Mouse (Mus musculus): ENCODE measurements around the gene Ppm1b.

Ppm1b gene

GRCm38 (mm10) chr17:84957487-84958259 is 1.1 kb downstream of the Ppm1b start:
- DNase-seq (ENCODE audit: extremely low spot score, low read depth, low spot score) = peak; percentile 97

DNA sequence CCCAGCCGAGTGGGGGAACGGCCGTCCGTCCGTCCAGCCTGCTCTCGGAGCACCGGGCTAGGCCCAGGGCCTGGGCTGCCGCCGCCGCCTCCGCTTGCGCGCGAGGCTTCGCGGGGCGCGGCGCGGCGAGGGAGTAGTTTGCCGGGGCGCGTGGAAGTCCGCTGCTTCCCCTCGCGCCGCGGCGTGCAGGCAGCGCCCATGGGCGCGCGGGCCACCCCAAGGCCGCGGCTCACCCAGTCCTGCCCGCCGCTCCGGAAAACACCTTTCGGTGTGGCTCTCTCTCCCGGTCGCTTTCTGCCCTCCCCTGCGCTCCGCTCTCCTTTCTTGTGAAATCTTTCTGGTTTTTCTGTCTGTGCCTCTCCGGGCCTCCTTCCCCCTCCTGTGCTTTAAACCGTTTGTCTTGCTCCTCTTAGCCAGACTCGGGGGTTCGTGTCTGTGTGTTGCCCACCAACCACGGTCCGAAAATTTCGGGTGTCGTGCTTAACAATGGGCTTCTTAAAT is 1.9 kb downstream of the Ppm1b start:
- no peak for DNase-seq (ENCODE audit: extremely low spot score, low read depth, low spot score)

GRCm38 (mm10) chr17:84958986-84959664 is 2.6 kb downstream of the Ppm1b start:
- DNase-seq (ENCODE audit: extremely low spot score, low read depth, low spot score) = no peak

DNA sequence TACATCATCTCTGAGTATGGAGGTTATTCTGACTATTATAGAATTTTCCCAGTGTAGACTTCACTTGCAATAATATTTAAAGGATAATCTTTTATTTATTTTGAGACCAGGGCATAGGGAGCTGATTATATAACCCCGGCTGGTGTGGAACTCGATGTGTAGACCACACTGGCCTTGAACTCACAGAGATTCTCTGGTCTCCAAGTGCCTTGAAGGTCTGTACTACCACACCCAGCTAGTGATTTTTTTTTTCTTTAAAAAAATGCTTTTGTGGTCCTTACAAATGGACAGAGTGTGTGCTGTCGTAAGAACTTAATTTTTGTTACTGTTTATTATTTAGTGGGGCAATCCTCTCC is 3.1 kb downstream of the Ppm1b start:
- DNase-seq (ENCODE audit: extremely low spot score, low read depth, low spot score) = no peak

- DNase-seq (ENCODE audit: extremely low spot score, low read depth, low spot score) = no peak
Measured at GRCm38 (mm10) chr17:84960136-84960535, 3.6 kb downstream of the Ppm1b start.

DNA sequence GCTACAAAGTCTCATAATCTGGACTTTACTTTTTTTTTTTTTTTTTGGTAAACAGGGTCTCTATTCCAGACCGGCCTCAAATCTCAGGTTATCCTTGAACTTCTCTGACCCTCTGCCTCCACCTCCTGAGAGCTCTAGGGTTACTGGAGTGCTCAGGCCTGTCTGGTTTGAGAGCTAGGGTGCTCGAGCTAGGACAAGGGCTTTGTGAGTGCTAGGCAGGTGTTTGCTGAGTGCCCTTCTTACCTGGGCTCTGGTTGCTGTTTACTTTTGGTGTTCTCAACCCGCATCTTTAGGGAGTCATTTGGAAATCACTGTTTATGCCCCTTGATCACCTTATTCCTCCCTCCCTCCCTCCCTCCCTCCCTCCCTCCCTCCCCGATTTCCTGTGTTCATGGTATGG is 5.5 kb downstream of the Ppm1b start:
- DNase-seq (ENCODE audit: extremely low spot score, low read depth, low spot score) = no peak

GRCm38 (mm10) chr17:84963651-84964050 is 7.1 kb downstream of the Ppm1b start:
- no peak for DNase-seq (ENCODE audit: extremely low spot score, low read depth, low spot score)

DNA sequence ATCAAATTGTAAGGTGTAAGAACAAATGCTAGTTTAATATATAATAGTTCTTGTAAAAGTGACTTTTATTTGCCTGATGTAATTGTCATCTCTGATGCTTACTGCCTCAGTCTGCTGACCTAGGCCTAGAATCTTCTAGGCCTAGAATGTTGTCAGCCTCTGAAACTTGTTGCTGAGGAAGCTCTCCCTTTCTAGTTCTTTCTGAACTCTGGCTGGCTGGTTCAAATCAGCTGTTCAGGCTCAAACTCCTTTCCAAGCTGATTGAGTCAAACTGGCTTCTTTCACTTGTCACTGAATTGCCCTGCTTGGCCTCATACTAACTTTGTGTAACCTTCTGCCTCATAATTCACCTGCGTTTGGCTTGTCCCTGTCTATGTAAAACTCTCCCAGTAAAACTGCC is 9.7 kb downstream of the Ppm1b start:
- no peak for DNase-seq (ENCODE audit: extremely low spot score, low read depth, low spot score)

DNA sequence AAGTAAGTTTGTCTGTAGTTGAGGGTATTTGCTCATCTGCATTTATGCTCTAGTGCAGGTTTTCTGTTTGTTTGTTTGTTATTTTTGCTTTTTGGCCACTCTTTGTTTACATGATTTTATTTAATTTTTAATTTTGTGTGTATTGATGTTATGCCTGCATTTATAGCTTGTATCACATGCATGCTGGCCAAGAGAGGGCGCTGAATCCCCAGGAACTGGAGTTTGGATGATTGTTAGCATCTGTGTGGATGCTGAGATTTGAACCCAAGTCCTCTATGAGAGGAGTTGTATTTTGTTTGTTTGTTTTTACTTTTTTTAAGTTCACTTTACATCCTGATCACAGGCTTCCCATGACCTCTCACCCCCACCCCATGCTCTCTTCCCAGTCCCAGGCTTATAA is 10.5 kb downstream of the Ppm1b start:
- no peak for DNase-seq (ENCODE audit: extremely low spot score, low read depth, low spot score)

- DNase-seq (ENCODE audit: extremely low spot score, low read depth, low spot score) = no peak
Measured at GRCm38 (mm10) chr17:84969916-84970315, 13.4 kb downstream of the Ppm1b start.

DNA sequence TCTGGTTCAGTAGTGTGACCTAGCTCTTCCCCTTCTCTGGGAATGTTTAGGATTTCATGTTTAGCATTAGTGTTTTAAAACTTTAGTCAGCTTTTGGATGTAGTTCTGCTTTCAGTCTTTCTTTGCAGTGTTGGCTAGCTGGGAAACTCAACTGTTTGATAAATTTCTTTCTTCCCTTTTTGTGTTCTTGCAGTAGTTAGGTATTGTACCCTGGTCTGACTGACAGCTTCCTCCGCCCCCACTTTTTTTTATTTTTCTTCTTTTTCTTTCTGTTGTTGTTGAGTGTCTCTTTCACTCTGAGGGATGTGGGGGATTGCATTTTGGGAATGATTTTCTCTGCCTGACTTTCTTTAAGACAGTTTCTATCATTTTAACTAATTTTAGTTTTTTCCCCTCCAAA is 25.2 kb downstream of the Ppm1b start:
- no peak for DNase-seq (ENCODE audit: extremely low spot score, low read depth, low spot score)

DNA sequence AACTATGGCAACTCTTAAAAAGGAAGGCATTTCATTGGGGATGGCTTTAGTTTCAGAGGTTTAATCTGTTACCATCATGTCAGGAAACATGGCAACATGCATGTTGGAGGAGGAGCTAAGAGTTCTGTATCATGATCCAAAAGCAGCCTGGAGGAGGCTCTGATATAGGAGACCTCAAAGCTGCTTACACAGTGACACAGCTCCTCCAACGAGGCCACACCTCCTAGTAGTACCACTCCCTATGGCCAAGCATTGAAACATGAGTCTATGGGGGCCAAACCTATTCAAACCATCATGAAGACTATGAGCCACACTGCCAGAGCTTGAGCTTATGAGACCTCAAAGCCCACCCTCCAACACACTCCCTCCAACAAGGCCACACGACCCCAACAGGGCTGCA is 26.2 kb downstream of the Ppm1b start:
- no peak for DNase-seq (ENCODE audit: extremely low spot score, low read depth, low spot score)

DNA sequence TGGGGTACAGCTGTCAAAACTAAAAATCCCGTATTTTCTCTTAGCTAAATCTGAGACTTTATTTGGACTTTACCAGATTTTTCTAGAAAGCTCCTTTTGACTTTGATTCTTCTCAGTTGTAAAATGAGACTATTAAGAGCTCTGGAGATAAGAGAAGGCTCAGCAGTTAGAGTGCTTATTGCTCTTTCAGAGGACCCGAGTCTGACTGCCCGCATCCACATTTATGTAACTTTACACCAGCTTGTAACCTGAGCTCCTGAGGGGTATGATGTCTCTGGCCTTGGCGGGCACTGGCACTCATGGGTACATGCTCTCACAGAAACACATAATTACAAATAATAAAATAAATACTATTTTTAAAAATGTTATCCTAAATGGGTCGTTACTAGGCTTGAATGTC is 29.8 kb downstream of the Ppm1b start:
- DNase-seq (ENCODE audit: extremely low spot score, low read depth, low spot score) = no peak

- no peak for DNase-seq (ENCODE audit: extremely low spot score, low read depth, low spot score)
Measured at GRCm38 (mm10) chr17:84987834-84988410, 31.4 kb downstream of the Ppm1b start.

DNA sequence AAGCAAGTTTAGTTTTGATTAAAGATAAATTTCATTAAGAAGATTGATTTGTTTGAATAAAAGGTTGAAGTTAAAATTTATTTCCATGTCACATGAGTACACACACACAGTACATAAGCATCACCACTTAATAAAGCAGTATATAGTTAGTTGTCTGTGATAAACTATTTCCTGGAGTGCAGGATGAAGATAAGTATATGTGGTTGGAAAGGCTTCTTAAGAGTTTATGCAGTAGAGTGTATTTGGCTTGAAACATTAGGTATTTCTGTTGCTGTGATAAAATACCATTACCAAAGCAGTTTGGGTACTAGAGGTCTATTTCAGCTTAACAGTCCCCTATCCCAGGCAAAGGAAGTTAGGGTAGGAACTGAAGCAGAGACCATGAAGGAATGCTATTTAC is 32.0 kb downstream of the Ppm1b start:
- DNase-seq (ENCODE audit: extremely low spot score, low read depth, low spot score) = no peak

GRCm38 (mm10) chr17:84995844-84996243 is 39.3 kb downstream of the Ppm1b start:
- no peak for DNase-seq (ENCODE audit: extremely low spot score, low read depth, low spot score)

- DNase-seq (ENCODE audit: extremely low spot score, low read depth, low spot score) = no peak
Measured at GRCm38 (mm10) chr17:84997639-84998038, 41.1 kb downstream of the Ppm1b start.

- no peak for DNase-seq (ENCODE audit: extremely low spot score, low read depth, low spot score)
Measured at GRCm38 (mm10) chr17:84999636-85000035, 43.1 kb downstream of the Ppm1b start.

DNA sequence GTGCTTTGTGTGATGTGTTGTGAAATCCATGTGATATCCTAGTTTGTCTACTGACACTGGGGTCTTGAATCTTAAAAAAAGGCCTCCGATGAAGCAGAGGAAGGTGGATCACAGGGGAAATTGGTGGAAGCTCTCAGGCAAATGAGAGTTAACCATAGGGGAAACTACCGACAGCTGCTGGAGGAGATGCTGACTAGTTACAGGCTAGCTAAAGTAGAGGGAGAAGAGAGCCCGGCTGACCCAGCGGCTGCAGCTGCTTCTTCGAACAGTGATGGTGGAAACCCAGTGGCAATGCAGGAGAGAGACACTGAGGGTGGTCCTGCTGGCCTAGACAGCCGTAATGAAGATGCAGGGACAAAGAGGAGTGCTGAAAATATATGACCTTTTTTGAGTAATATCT is 56.9 kb downstream of the Ppm1b start:
- no peak for DNase-seq (ENCODE audit: extremely low spot score, low read depth, low spot score)

GRCm38 (mm10) chr17:85014632-85015031 is 58.1 kb downstream of the Ppm1b start:
- no peak for DNase-seq (ENCODE audit: extremely low spot score, low read depth, low spot score)

GRCm38 (mm10) chr17:85018344-85018743 is 61.8 kb downstream of the Ppm1b start:
- DNase-seq (ENCODE audit: extremely low spot score, low read depth, low spot score) = no peak

- DNase-seq (ENCODE audit: extremely low spot score, low read depth, low spot score) = no peak
Measured at GRCm38 (mm10) chr17:85018794-85019193, 62.3 kb downstream of the Ppm1b start.

Measured in hindlimb bud, embryonic 11.5 days (tissue).